Comparison of ENCODE assay signal across 1 mouse cellular context in the genomic region with DNA sequence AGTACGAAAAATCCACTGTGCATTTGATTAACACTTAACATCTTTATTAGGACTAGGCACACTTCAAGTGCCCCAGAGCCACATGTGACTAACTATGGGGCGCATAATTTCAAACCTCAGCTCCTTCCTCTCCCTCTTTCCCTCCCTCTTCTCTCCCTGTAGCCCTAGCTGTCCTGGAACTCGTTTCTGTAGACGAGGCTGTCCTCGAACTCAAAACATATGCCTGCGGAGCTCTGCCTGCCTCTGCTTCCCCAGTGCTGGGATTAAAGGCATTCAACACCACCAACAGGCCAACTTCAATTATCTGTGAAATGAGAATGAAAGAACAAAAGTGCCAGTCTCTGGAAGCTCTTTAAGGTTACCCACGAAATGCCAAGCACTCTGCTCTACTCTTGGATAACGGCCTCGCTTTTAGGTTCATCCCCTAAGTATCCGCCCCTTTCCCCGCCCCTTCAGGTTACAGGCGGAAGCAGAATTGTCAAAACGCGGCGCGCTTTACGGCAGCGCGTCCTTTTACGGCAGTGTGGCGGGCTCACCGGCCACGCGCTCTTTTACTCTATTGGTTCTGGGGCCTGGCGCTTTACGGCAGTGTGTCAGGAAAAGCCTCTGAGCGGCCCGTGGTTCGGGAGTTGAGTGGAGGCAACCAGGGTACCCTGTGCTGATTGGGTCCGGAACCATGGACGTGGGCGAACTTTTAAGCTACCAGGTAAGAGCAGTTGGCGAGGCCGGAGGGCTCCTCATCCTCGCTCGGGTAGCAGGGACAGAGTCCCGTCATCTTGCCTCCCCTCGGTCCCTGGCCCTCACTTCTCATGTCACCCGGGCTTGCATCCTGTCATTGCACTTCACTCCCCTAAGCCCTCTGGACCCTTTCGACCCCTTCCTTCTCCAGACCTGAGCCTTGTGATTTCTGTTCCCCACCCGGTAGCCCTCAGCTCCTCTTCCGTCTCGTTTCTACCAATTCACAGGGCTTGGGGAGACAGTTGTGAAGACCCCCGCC.
A peak's percentile ranks its signal among the peaks of the same experiment; 100 is the strongest.
TF ChIP-seq lines count a peak whose summit lies in the region.

A gene (plus strand): TSS at position 548 of the 997 bp plus-strand sequence.

TF ChIP-seq in CH12.LX, 34 proteins besides CTCF, POLR2A, EP300 and RAD21 (continued from another document):
- peak; percentile 72; the same call in 1 of the 2 replicates for TF ChIP-seq CHD2 (IDR thresholded peaks at IDR 0.05; ENCODE audit: low read length)
- no peak for TF ChIP-seq MAZ (IDR thresholded peaks at IDR 0.05; ENCODE audit: low read depth, low read length)
- no peak for TF ChIP-seq JUN (IDR thresholded peaks at IDR 0.05; ENCODE audit: insufficient read depth, low read depth, low read length)
- peak; percentile 97 for TF ChIP-seq ELF1 (IDR thresholded peaks at IDR 0.05; ENCODE audit: low read depth, low read length)
- no peak for TF ChIP-seq SMC3 (IDR thresholded peaks at IDR 0.05; ENCODE audit: low read depth, low read length)
- peak; percentile 97 for TF ChIP-seq KAT2A (IDR thresholded peaks at IDR 0.05; ENCODE audit: insufficient replicate concordance, low read length)
- no peak for TF ChIP-seq ZNF384 (IDR thresholded peaks at IDR 0.05; ENCODE audit: low read depth, low read length)
- TF ChIP-seq PAX5 (IDR thresholded peaks at IDR 0.05; ENCODE audit: low read length) = no peak
- TF ChIP-seq E2F4 (IDR thresholded peaks at IDR 0.05; ENCODE audit: insufficient replicate concordance, low read depth, low read length) = peak; percentile 74; the same call in 1 of the 2 replicates
- TF ChIP-seq TCF12 (IDR thresholded peaks at IDR 0.05; ENCODE audit: low read depth, low read length) = peak; percentile 68
- TF ChIP-seq ZKSCAN1 (IDR thresholded peaks at IDR 0.05; ENCODE audit: borderline replicate concordance, low read depth, low read length) = no peak
- TF ChIP-seq NRF1 (IDR thresholded peaks at IDR 0.05; ENCODE audit: low read depth, low read length) = peak; percentile 54; the same call in 1 of the 2 replicates
- no peak; the same call in 1 of the 2 replicates for TF ChIP-seq MAX (IDR thresholded peaks at IDR 0.05; ENCODE audit: low read length)
- no peak for TF ChIP-seq ZC3H11A (IDR thresholded peaks at IDR 0.05; ENCODE audit: low read depth, low read length)
- peak; percentile 82 for TF ChIP-seq MYC (IDR thresholded peaks at IDR 0.05; ENCODE audit: low read depth, low read length)
- TF ChIP-seq MEF2A (IDR thresholded peaks at IDR 0.05; ENCODE audit: borderline replicate concordance, low read depth, low read length) = 0 out of 2 replicates have a peak, but pooled peaks have one; percentile 22
- peak; percentile 73 for TF ChIP-seq NELFE (IDR thresholded peaks at IDR 0.05; ENCODE audit: low read depth, low read length)
- TF ChIP-seq BHLHE40 (IDR thresholded peaks at IDR 0.05; ENCODE audit: low read depth, low read length) = no peak
- TF ChIP-seq JUND (conservative IDR thresholded peaks at IDR 0.05; ENCODE audit: low read depth, low read length) = no peak
